Mouse (Mus musculus) heart, postnatal 0 days (tissue): ENCODE results near the gene Olfr1006. TPM values are rescaled to one million over a fixed set of nuclear protein-coding genes. Genes with fewer than 3 reads are reported as not detected.

Experiments
- ATAC-seq: fragments of 200-750 bp; cut with Nextera tagmentation; 2 replicates; pipeline ENCODE4 v1.8.0; 2017; ENCODE audit warnings: low read depth, moderate number of reproducible peaks, moderate library complexity; ENCODE audit not compliant: insufficient read depth
- DNase-seq: peaks from one replicate; pipeline ENCODE4 v3.0.0-alpha.2; 2016; ENCODE audit warnings: low spot score
- H3K27ac ChIP-seq: fragments of 300-500 bp; sonication (generic); 2 replicates; pipeline ENCODE4 v1.5.1; 2014; ENCODE audit warnings: low read depth, mild to moderate bottlenecking
- H3K27me3 ChIP-seq: fragments of 300-500 bp; sonication (generic); 2 replicates; pipeline ENCODE4 v1.6.1; 2014; ENCODE audit warnings: low read length, mixed read lengths; ENCODE audit not compliant: control insufficient read depth, insufficient read depth
- H3K36me3 ChIP-seq: fragments of 300-500 bp; sonication (generic); replicated peaks from 2 replicates; pipeline ENCODE4 v1.6.1; 2014; ENCODE audit warnings: low read length, mixed read lengths; ENCODE audit not compliant: control insufficient read depth, insufficient read depth
- H3K4me1 ChIP-seq: fragments of 300-500 bp; sonication (generic); 2 replicates; pipeline ENCODE4 v1.6.1; 2014; ENCODE audit warnings: antibody characterized with exemption; ENCODE audit not compliant: control insufficient read depth, insufficient read depth
- H3K4me2 ChIP-seq: fragments of 300-500 bp; sonication (generic); 2 replicates; pipeline ENCODE4 v1.6.1; 2014; ENCODE audit warnings: low read depth, mild to moderate bottlenecking, low read length, moderate library complexity
- H3K4me3 ChIP-seq: fragments of 300-500 bp; sonication (generic); 2 replicates; pipeline ENCODE4 v1.5.1; 2014; ENCODE audit warnings: low read depth, low read length
- H3K9ac ChIP-seq: fragments of 300-500 bp; sonication (generic); replicated peaks from 2 replicates; pipeline ENCODE4 v1.6.1; 2014; ENCODE audit warnings: low read depth, low read length, mixed read lengths
- H3K9me3 ChIP-seq: fragments of 300-500 bp; sonication (generic); replicated peaks from 2 replicates; pipeline ENCODE4 v1.6.1; 2016; ENCODE audit warnings: low read length; ENCODE audit not compliant: control insufficient read depth
- EP300 ChIP-seq: IDR thresholded peaks from 2 replicates; pipeline ENCODE4 v1.6.1; 2016; ENCODE audit warnings: antibody characterized with exemption, low read depth
- WGBS: fragments of 180-500 bp; shearing (Covaris S2); extraction: QIAGEN DNeasy Blood & Tissue Kit; methylation state at CpG from one replicate; pipeline ENCODE4 v1.1.7; 2014; 5-methylcytosine and 5-hydroxymethylcytosine counted together
- polyA plus RNA-seq: library from polyadenylated mRNA; unstranded; fragments of >200 nt; fragmentation: Nextera tagmentation; extraction: Ambion mirVana; gene quantifications from 2 replicates; pipeline ENCODE4 v1.2.1, GENCODE M21; 2015
- total RNA-seq: library from RNA; depleted of rRNA; stranded (reverse); fragments of >200 nt; gene quantifications from 2 replicates; pipeline ENCODE4 v1.2.3, GENCODE M21; 2014; ENCODE audit warnings: low replicate concordance; rRNA removed

The Olfr1006 gene
- total and polyA plus RNA-seq, 2 experiments from 2014 or later: not detected

DNA sequence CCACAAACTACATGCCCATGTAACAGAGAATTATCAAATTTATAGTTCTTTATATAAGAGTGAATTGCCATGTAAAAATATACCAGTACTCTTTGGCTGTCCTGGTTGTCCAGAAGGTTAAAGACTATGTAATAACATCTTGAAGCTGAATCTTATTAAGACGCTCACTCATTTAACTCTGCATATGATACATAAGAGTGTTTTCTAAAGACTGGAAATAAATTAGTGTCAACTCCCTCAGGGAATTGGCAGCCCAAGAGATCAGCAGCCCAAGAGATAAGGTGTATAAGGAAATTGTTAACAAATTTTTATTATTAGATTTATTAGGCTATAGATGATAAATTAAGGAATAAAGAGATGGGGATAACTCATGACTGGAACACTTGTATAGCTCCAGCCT lies 28.0 kb downstream of the Olfr1006 start, which contains the start of gene Olfr1002:
Gene Olfr1002 (minus strand): TSS at position 101 of the 400 bp plus-strand sequence.
- Histone ChIP-seq H3K9ac (no peak within 1 kb of the TSS), H3K27me3 (no peaks in the 10 kb centered on the region), H3K36me3 (no peaks in the 10 kb centered on the region), H3K4me1 (no peaks in the 10 kb centered on the region), H3K9me3 (no peaks in the 10 kb centered on the region), H3K4me2 (no peak within 1 kb of the TSS), H3K4me3 (no peak within 1 kb of the TSS), H3K27ac (no peak within 1 kb of the TSS)
- WGBS: 85% methylated on average over 1 of the region's 1 CpGs
- no peak for TF ChIP-seq EP300
- ATAC-seq (no peak), DNase-seq (no peak)

Other genes starting within 250 kb of the Olfr1006 start
- gene Olfr994, start 242.3 kb downstream of the Olfr1006 start, total RNA-seq: not detected in 2 replicates
- gene Olfr994, start 242.3 kb downstream of the Olfr1006 start, polyA plus RNA-seq: not detected in 2 replicates
- gene Olfr995, start 235.1 kb downstream of the Olfr1006 start, total RNA-seq: not detected in 2 replicates
- not detected in 2 replicates for gene Olfr995, start 235.1 kb downstream of the Olfr1006 start, polyA plus RNA-seq
- gene 4833423E24Rik, start 159.7 kb downstream of the Olfr1006 start, total RNA-seq: not detected in 2 replicates
- gene 4833423E24Rik, start 159.7 kb downstream of the Olfr1006 start, polyA plus RNA-seq: not detected in 2 replicates
- not detected in 2 replicates for gene Olfr996, start 99.6 kb downstream of the Olfr1006 start, total RNA-seq
- not detected in 2 replicates for gene Olfr996, start 99.6 kb downstream of the Olfr1006 start, polyA plus RNA-seq
- not detected in 2 replicates for gene Olfr998, start 89.8 kb downstream of the Olfr1006 start, total RNA-seq
- gene Olfr998, start 89.8 kb downstream of the Olfr1006 start, polyA plus RNA-seq: not detected in 2 replicates
- gene Olfr1000, start 66.9 kb downstream of the Olfr1006 start, total RNA-seq: not detected in 2 replicates
- gene Olfr1000, start 66.9 kb downstream of the Olfr1006 start, polyA plus RNA-seq: not detected in 2 replicates
- gene Olfr1002, start 28.1 kb downstream of the Olfr1006 start, total RNA-seq: not detected in 2 replicates
- gene Olfr1002, start 28.1 kb downstream of the Olfr1006 start, polyA plus RNA-seq: not detected in 2 replicates
- not detected in 2 replicates for gene Olfr154, start 14.3 kb downstream of the Olfr1006 start, total RNA-seq
- gene Olfr154, start 14.3 kb downstream of the Olfr1006 start, polyA plus RNA-seq: not detected in 2 replicates
- not detected in 2 replicates for gene Olfr1008, start 10.7 kb upstream of the Olfr1006 start, total RNA-seq
- gene Olfr1008, start 10.7 kb upstream of the Olfr1006 start, polyA plus RNA-seq: not detected in 2 replicates
- not detected in 2 replicates for gene Olfr1009, start 36.7 kb upstream of the Olfr1006 start, total RNA-seq
- gene Olfr1009, start 36.7 kb upstream of the Olfr1006 start, polyA plus RNA-seq: not detected in 2 replicates
- gene Olfr1012, start 84.0 kb upstream of the Olfr1006 start, total RNA-seq: not detected in 2 replicates
- gene Olfr1012, start 84.0 kb upstream of the Olfr1006 start, polyA plus RNA-seq: not detected in 2 replicates
- gene Olfr1013, start 88.3 kb upstream of the Olfr1006 start, total RNA-seq: not detected in 2 replicates
- gene Olfr1013, start 88.3 kb upstream of the Olfr1006 start, polyA plus RNA-seq: not detected in 2 replicates
- not detected in 2 replicates for gene Olfr1014, start 93.9 kb upstream of the Olfr1006 start, total RNA-seq
- not detected in 2 replicates for gene Olfr1014, start 93.9 kb upstream of the Olfr1006 start, polyA plus RNA-seq
- not detected in 2 replicates for gene Olfr1015, start 103.2 kb upstream of the Olfr1006 start, total RNA-seq
- not detected in 2 replicates for gene Olfr1015, start 103.2 kb upstream of the Olfr1006 start, polyA plus RNA-seq
- not detected in 2 replicates for gene Olfr1016, start 123.8 kb upstream of the Olfr1006 start, total RNA-seq
- gene Olfr1016, start 123.8 kb upstream of the Olfr1006 start, polyA plus RNA-seq: not detected in 2 replicates
- gene Olfr1018, start 139.7 kb upstream of the Olfr1006 start, total RNA-seq: not detected in 2 replicates
- not detected in 2 replicates for gene Olfr1018, start 139.7 kb upstream of the Olfr1006 start, polyA plus RNA-seq
- not detected in 2 replicates for gene Olfr1019, start 166.7 kb upstream of the Olfr1006 start, total RNA-seq
- gene Olfr1019, start 166.7 kb upstream of the Olfr1006 start, polyA plus RNA-seq: not detected in 2 replicates
- not detected in 2 replicates for gene Olfr1020, start 168.3 kb upstream of the Olfr1006 start, total RNA-seq
- not detected in 2 replicates for gene Olfr1020, start 168.3 kb upstream of the Olfr1006 start, polyA plus RNA-seq
- gene Olfr1022, start 189.8 kb upstream of the Olfr1006 start, total RNA-seq: not detected in 2 replicates
- not detected in 2 replicates for gene Olfr1022, start 189.8 kb upstream of the Olfr1006 start, polyA plus RNA-seq
- not detected in 2 replicates for gene Olfr1023, start 206.9 kb upstream of the Olfr1006 start, total RNA-seq
- not detected in 2 replicates for gene Olfr1023, start 206.9 kb upstream of the Olfr1006 start, polyA plus RNA-seq
- not detected in 2 replicates for gene Olfr1024, start 226.3 kb upstream of the Olfr1006 start, total RNA-seq
- not detected in 2 replicates for gene Olfr1024, start 226.3 kb upstream of the Olfr1006 start, polyA plus RNA-seq
- gene Olfr1025-ps1, start 236.4 kb upstream of the Olfr1006 start, total RNA-seq: not detected in 2 replicates
- gene Olfr1025-ps1, start 236.4 kb upstream of the Olfr1006 start, polyA plus RNA-seq: not detected in 2 replicates
- not detected in 2 replicates for gene Olfr1026, start 242.8 kb upstream of the Olfr1006 start, total RNA-seq
- gene Olfr1026, start 242.8 kb upstream of the Olfr1006 start, polyA plus RNA-seq: not detected in 2 replicates